Mouse (Mus musculus): ENCODE measurements around the gene Dhrs7. TPM values are rescaled to one million over a fixed set of nuclear protein-coding genes. Genes with fewer than 3 reads are reported as not detected.

Gene Dhrs7
- polyA plus RNA-seq, 1 experiment from 2014 or later, result 16.6 TPM

- no peaks in the 10 kb centered on the region for H3K27me3 ChIP-seq (ENCODE audit: control insufficient read depth, insufficient read depth, low read depth, low read length)
- H3K36me3 ChIP-seq (ENCODE audit: control insufficient read depth, insufficient read depth, low read length), result no peaks in the 10 kb centered on the region
- peaks cover 11% of the 10 kb centered on the region for H3K4me1 ChIP-seq (ENCODE audit: control insufficient read depth, insufficient read depth, low read length)
- no peak overlapping the region for H3K27ac ChIP-seq (ENCODE audit: low read length)
- ATAC-seq, result no peak
- no peak overlapping the region for H3K9ac ChIP-seq (ENCODE audit: low read depth, low read length)
- H3K4me3 ChIP-seq (ENCODE audit: low read depth, low read length), result no peak overlapping the region
- 62% methylated on average over 10 of the region's 10 CpGs for WGBS
- no peaks in the 10 kb centered on the region for H3K9me3 ChIP-seq (replicated peaks; ENCODE audit: control insufficient read depth, low read length, poor library complexity, severe bottlenecking)
- H3K4me2 ChIP-seq (ENCODE audit: low read length), result no peak overlapping the region
These were observed 3.3 kb upstream of the Dhrs7 start for GRCm38 (mm10) chr12:72667868-72668469.

- no peaks in the 10 kb centered on the region for H3K36me3 ChIP-seq (ENCODE audit: control insufficient read depth, insufficient read depth, low read length)
- peaks cover 11% of the 10 kb centered on the region for H3K4me1 ChIP-seq (ENCODE audit: control insufficient read depth, insufficient read depth, low read length)
- no peak overlapping the region for H3K9ac ChIP-seq (ENCODE audit: low read depth, low read length)
- no peak overlapping the region for H3K4me3 ChIP-seq (ENCODE audit: low read depth, low read length)
- no peaks in the 10 kb centered on the region for H3K9me3 ChIP-seq (replicated peaks; ENCODE audit: control insufficient read depth, low read length, poor library complexity, severe bottlenecking)
- no peak for ATAC-seq
- H3K27me3 ChIP-seq (ENCODE audit: control insufficient read depth, insufficient read depth, low read depth, low read length), result no peaks in the 10 kb centered on the region
- no peak overlapping the region for H3K4me2 ChIP-seq (ENCODE audit: low read length)
- WGBS, result 92% methylated on average over 5 of the region's 5 CpGs
- H3K27ac ChIP-seq (ENCODE audit: low read length), result no peak overlapping the region
These were observed 1.3 kb upstream of the Dhrs7 start for GRCm38 (mm10) chr12:72666015-72666414.

GRCm38 (mm10) chr12:72664020-72664734 lies 532 bp downstream of the Dhrs7 start:
- Histone ChIP-seq H3K4me3 (ENCODE audit: low read depth, low read length) (peak overlapping the region; percentile 56), H3K27ac (ENCODE audit: low read length) (peak overlapping the region; percentile 30), H3K27me3 (ENCODE audit: control insufficient read depth, insufficient read depth, low read depth, low read length) (no peaks in the 10 kb centered on the region), H3K4me2 (ENCODE audit: low read length) (peak overlapping the region; percentile 81), H3K4me1 (ENCODE audit: control insufficient read depth, insufficient read depth, low read length) (peaks cover 11% of the 10 kb centered on the region), H3K9me3 (replicated peaks; ENCODE audit: control insufficient read depth, low read length, poor library complexity, severe bottlenecking) (no peaks in the 10 kb centered on the region), H3K36me3 (ENCODE audit: control insufficient read depth, insufficient read depth, low read length) (no peaks in the 10 kb centered on the region), H3K9ac (ENCODE audit: low read depth, low read length) (peak overlapping the region; percentile 71)
- WGBS, result 5% methylated on average over 28 of the region's 28 CpGs
- ATAC-seq, result peak; percentile 69

- no peaks in the 10 kb centered on the region for H3K27me3 ChIP-seq (ENCODE audit: control insufficient read depth, insufficient read depth, low read depth, low read length)
- no peaks in the 10 kb centered on the region for H3K4me1 ChIP-seq (ENCODE audit: control insufficient read depth, insufficient read depth, low read length)
- no peaks in the 10 kb centered on the region for H3K9me3 ChIP-seq (replicated peaks; ENCODE audit: control insufficient read depth, low read length, poor library complexity, severe bottlenecking)
- no peak overlapping the region for H3K9ac ChIP-seq (ENCODE audit: low read depth, low read length)
- WGBS, result 92% methylated on average over 16 of the region's 16 CpGs
- H3K4me2 ChIP-seq (ENCODE audit: low read length), result no peak overlapping the region
- no peaks in the 10 kb centered on the region for H3K36me3 ChIP-seq (ENCODE audit: control insufficient read depth, insufficient read depth, low read length)
- no peak overlapping the region for H3K4me3 ChIP-seq (ENCODE audit: low read depth, low read length)
- no peak for ATAC-seq
- H3K27ac ChIP-seq (ENCODE audit: low read length), result no peak overlapping the region
These were observed 8.9 kb downstream of the Dhrs7 start for GRCm38 (mm10) chr12:72655775-72656174.

GRCm38 (mm10) chr12:72654698-72655097 lies 10.0 kb downstream of the Dhrs7 start:
- H3K9me3 ChIP-seq (replicated peaks; ENCODE audit: control insufficient read depth, low read length, poor library complexity, severe bottlenecking), result no peaks in the 10 kb centered on the region
- no peak overlapping the region for H3K9ac ChIP-seq (ENCODE audit: low read depth, low read length)
- H3K27me3 ChIP-seq (ENCODE audit: control insufficient read depth, insufficient read depth, low read depth, low read length), result no peaks in the 10 kb centered on the region
- H3K27ac ChIP-seq (ENCODE audit: low read length), result no peak overlapping the region
- no peaks in the 10 kb centered on the region for H3K4me1 ChIP-seq (ENCODE audit: control insufficient read depth, insufficient read depth, low read length)
- 9% methylated on average over 4 of the region's 4 CpGs for WGBS
- no peak overlapping the region for H3K4me3 ChIP-seq (ENCODE audit: low read depth, low read length)
- peak; percentile 58; the same call in 1 of the 2 replicates for ATAC-seq
- no peak overlapping the region for H3K4me2 ChIP-seq (ENCODE audit: low read length)
- no peaks in the 10 kb centered on the region for H3K36me3 ChIP-seq (ENCODE audit: control insufficient read depth, insufficient read depth, low read length)

GRCm38 (mm10) chr12:72649611-72650330 lies 14.9 kb downstream of the Dhrs7 start, which contains the start of gene Gm4756:
Gene Gm4756 (minus strand): TSS chr12:72649661.
- Histone ChIP-seq H3K27ac (ENCODE audit: low read length) (no peak within 1 kb of the TSS), H3K9ac (ENCODE audit: low read depth, low read length) (no peak within 1 kb of the TSS), H3K4me1 (ENCODE audit: control insufficient read depth, insufficient read depth, low read length) (no peaks in the 10 kb centered on the region), H3K4me2 (ENCODE audit: low read length) (no peak within 1 kb of the TSS), H3K4me3 (ENCODE audit: low read depth, low read length) (no peak within 1 kb of the TSS), H3K9me3 (replicated peaks; ENCODE audit: control insufficient read depth, low read length, poor library complexity, severe bottlenecking) (no peaks in the 10 kb centered on the region), H3K36me3 (ENCODE audit: control insufficient read depth, insufficient read depth, low read length) (no peaks in the 10 kb centered on the region), H3K27me3 (ENCODE audit: control insufficient read depth, insufficient read depth, low read depth, low read length) (no peaks in the 10 kb centered on the region)
- no peak for ATAC-seq
- WGBS, result 80% methylated on average over 11 of the region's 11 CpGs

GRCm38 (mm10) chr12:72648921-72649320 lies 15.8 kb downstream of the Dhrs7 start:
- Histone ChIP-seq H3K27me3 (ENCODE audit: control insufficient read depth, insufficient read depth, low read depth, low read length) (no peaks in the 10 kb centered on the region), H3K4me2 (ENCODE audit: low read length) (no peak overlapping the region), H3K9me3 (replicated peaks; ENCODE audit: control insufficient read depth, low read length, poor library complexity, severe bottlenecking) (0 out of 2 replicates have a peak, but pooled peaks cover 1% of the 10 kb centered on the region), H3K4me3 (ENCODE audit: low read depth, low read length) (no peak overlapping the region), H3K4me1 (ENCODE audit: control insufficient read depth, insufficient read depth, low read length) (no peaks in the 10 kb centered on the region), H3K36me3 (ENCODE audit: control insufficient read depth, insufficient read depth, low read length) (no peaks in the 10 kb centered on the region), H3K9ac (ENCODE audit: low read depth, low read length) (no peak overlapping the region), H3K27ac (ENCODE audit: low read length) (no peak overlapping the region)
- no peak for ATAC-seq
- WGBS, result 95% methylated on average over 14 of the region's 14 CpGs

- Histone ChIP-seq H3K27me3 (ENCODE audit: control insufficient read depth, insufficient read depth, low read depth, low read length) (no peaks in the 10 kb centered on the region), H3K4me3 (ENCODE audit: low read depth, low read length) (no peak overlapping the region), H3K4me1 (ENCODE audit: control insufficient read depth, insufficient read depth, low read length) (no peaks in the 10 kb centered on the region), H3K36me3 (ENCODE audit: control insufficient read depth, insufficient read depth, low read length) (no peaks in the 10 kb centered on the region), H3K4me2 (ENCODE audit: low read length) (no peak overlapping the region), H3K27ac (ENCODE audit: low read length) (no peak overlapping the region), H3K9ac (ENCODE audit: low read depth, low read length) (no peak overlapping the region), H3K9me3 (replicated peaks; ENCODE audit: control insufficient read depth, low read length, poor library complexity, severe bottlenecking) (peaks cover 5% of the 10 kb centered on the region; the same call in 1 of the 2 replicates)
- ATAC-seq, result no peak
- WGBS, result 89% methylated on average over 3 of the region's 3 CpGs
These were observed 26.7 kb downstream of the Dhrs7 start for GRCm38 (mm10) chr12:72638025-72638424.

GRCm38 (mm10) chr12:72628751-72629150 lies 36.0 kb downstream of the Dhrs7 start:
- Histone ChIP-seq H3K4me1 (ENCODE audit: control insufficient read depth, insufficient read depth, low read length) (no peaks in the 10 kb centered on the region), H3K36me3 (ENCODE audit: control insufficient read depth, insufficient read depth, low read length) (no peaks in the 10 kb centered on the region), H3K9ac (ENCODE audit: low read depth, low read length) (no peak overlapping the region), H3K4me3 (ENCODE audit: low read depth, low read length) (no peak overlapping the region), H3K9me3 (replicated peaks; ENCODE audit: control insufficient read depth, low read length, poor library complexity, severe bottlenecking) (no peaks in the 10 kb centered on the region; the same call in 1 of the 2 replicates), H3K27ac (ENCODE audit: low read length) (no peak overlapping the region), H3K4me2 (ENCODE audit: low read length) (no peak overlapping the region), H3K27me3 (ENCODE audit: control insufficient read depth, insufficient read depth, low read depth, low read length) (no peaks in the 10 kb centered on the region)
- ATAC-seq, result no peak
- WGBS, result 95% methylated on average over 7 of the region's 7 CpGs

Data from midbrain, embryonic 16.5 days (tissue).